Mouse (Mus musculus) ovary, postnatal 14 days (tissue): Measurements from ENCODE around the gene Zfp366.

Experiments
- DNase-seq: peaks from one replicate; pipeline ENCODE4 v3.0.0; 2022; ENCODE audit warnings: low spot score

Zfp366 gene

GRCm38 (mm10) chr13:99254781-99255180 is 70.2 kb downstream of the Zfp366 start:
- DNase-seq, result no peak

GRCm38 (mm10) chr13:99256916-99257315 is 72.3 kb downstream of the Zfp366 start:
- DNase-seq, result no peak

- DNase-seq, result no peak
These were observed 74.1 kb downstream of the Zfp366 start for GRCm38 (mm10) chr13:99258677-99259076.

GRCm38 (mm10) chr13:99259502-99260174 is 75.0 kb downstream of the Zfp366 start:
- DNase-seq, result no peak

GRCm38 (mm10) chr13:99262406-99262805 is 77.8 kb downstream of the Zfp366 start:
- DNase-seq, result no peak

GRCm38 (mm10) chr13:99263159-99263783 is 78.6 kb downstream of the Zfp366 start:
- no peak for DNase-seq

GRCm38 (mm10) chr13:99264483-99264882 is 79.9 kb downstream of the Zfp366 start:
- no peak for DNase-seq

GRCm38 (mm10) chr13:99272046-99272445 is 87.4 kb downstream of the Zfp366 start:
- no peak for DNase-seq

- no peak for DNase-seq
These were observed 92.9 kb downstream of the Zfp366 start for GRCm38 (mm10) chr13:99277521-99277920.

GRCm38 (mm10) chr13:99278511-99278910 is 93.9 kb downstream of the Zfp366 start:
- no peak for DNase-seq

- DNase-seq, result no peak
These were observed 94.7 kb downstream of the Zfp366 start for GRCm38 (mm10) chr13:99279351-99279750.

- no peak for DNase-seq
These were observed 98.3 kb downstream of the Zfp366 start for GRCm38 (mm10) chr13:99282961-99283360.

- DNase-seq, result no peak
These were observed 99.3 kb downstream of the Zfp366 start for GRCm38 (mm10) chr13:99283916-99284315.

GRCm38 (mm10) chr13:99284400-99285160 is 100.0 kb downstream of the Zfp366 start:
- DNase-seq, result no peak

GRCm38 (mm10) chr13:99285241-99285640 is 100.6 kb downstream of the Zfp366 start:
- DNase-seq, result no peak

GRCm38 (mm10) chr13:99287207-99287606 is 102.6 kb downstream of the Zfp366 start:
- DNase-seq, result no peak

GRCm38 (mm10) chr13:99287786-99288185 is 103.2 kb downstream of the Zfp366 start:
- no peak for DNase-seq

GRCm38 (mm10) chr13:99290766-99291165 is 106.1 kb downstream of the Zfp366 start:
- DNase-seq, result no peak

GRCm38 (mm10) chr13:99294176-99294575 is 109.6 kb downstream of the Zfp366 start:
- no peak for DNase-seq

GRCm38 (mm10) chr13:99299921-99300320 is 115.3 kb downstream of the Zfp366 start:
- DNase-seq, result no peak
